Comparison of ENCODE assay signal across 31 mouse cellular contexts in genomic region chr2:44973828-44974227, GRCm38 (mm10). TPM values are rescaled to one million over a fixed set of nuclear protein-coding genes. Genes with fewer than 3 reads are reported as not detected.
A peak's percentile ranks its signal among the peaks of the same experiment; 100 is the strongest.
DNase-seq lines count a peak whose midpoint lies in the region; ATAC-seq and TF ChIP-seq lines count a peak whose summit lies in the region.
"Had no signal": no experiment of that assay in that cellular context is flagged by ENCODE, and none has a peak within 500 bp of the region (broad histone marks: within the 10 kb centered on the region; RNA-seq: fewer than 3 reads in every experiment).

No protein-coding gene starts in this region.

- peak; percentile 36 for DNase-seq in liver
- DNase-seq in liver, postnatal 0 days = no peak
- DNase-seq in c-Kit-positive CD71-positive TER-119-negative erythroid progenitor cells, embryonic 14.5 days (ENCODE audit: low read depth) = peak; percentile 47
- DNase-seq in liver, embryonic 11.5 days (ENCODE audit: low spot score) = no peak
- no peak for DNase-seq in lung, postnatal 10 days
- DNase-seq: adrenal gland, postnatal 25 days; cerebellum, adult 8-10 months; cerebellum, postnatal 25 days; heart, adult 2 months; heart, postnatal 10 days; kidney, adult 11 months; kidney, postnatal 25 days; right cerebral cortex, adult 18-20 months; spleen, adult 18-20 months; thymus, adult 18-20 months; thymus, postnatal 25 days had no signal

- H3K9me3 ChIP-seq in liver, postnatal 0 days (ENCODE audit: low read length) = no peaks in the 10 kb centered on the region
- no peaks in the 10 kb centered on the region for H3K9me3 ChIP-seq in liver, embryonic 11.5 days (ENCODE audit: control insufficient read depth, low read length)
- H3K9me3 ChIP-seq in liver, embryonic 16.5 days (replicated peaks; ENCODE audit: control insufficient read depth, low read length) = no peaks in the 10 kb centered on the region
- no peaks in the 10 kb centered on the region for H3K9me3 ChIP-seq in heart, embryonic 11.5 days (replicated peaks; ENCODE audit: control insufficient read depth, low read length)
- H3K9me3 ChIP-seq: embryonic facial prominence, embryonic 10.5 days; embryonic facial prominence, embryonic 15.5 days; forebrain, embryonic 13.5 days; heart, embryonic 13.5 days; hindbrain, embryonic 15.5 days; midbrain, embryonic 10.5 days; neural tube, embryonic 13.5 days had no signal

- no peak overlapping the region for H3K9ac ChIP-seq in liver, postnatal 0 days (replicated peaks)
- H3K9ac ChIP-seq in liver, embryonic 11.5 days (ENCODE audit: low read depth, low read length) = no peak overlapping the region
- no peak overlapping the region for H3K9ac ChIP-seq in liver, embryonic 16.5 days (ENCODE audit: low read depth, low read length)
- H3K9ac ChIP-seq in heart, embryonic 11.5 days (ENCODE audit: low read depth, low read length) = no peak overlapping the region
- H3K9ac ChIP-seq: embryonic facial prominence, embryonic 15.5 days; forebrain, embryonic 13.5 days; heart, embryonic 13.5 days; hindbrain, embryonic 15.5 days; neural tube, embryonic 13.5 days had no signal

- no peaks in the 10 kb centered on the region for H3K27me3 ChIP-seq in liver, postnatal 0 days (ENCODE audit: insufficient read depth, low read length)
- H3K27me3 ChIP-seq in liver, embryonic 11.5 days (replicated peaks; ENCODE audit: control insufficient read depth, insufficient read depth, low read length) = no peaks in the 10 kb centered on the region
- no peaks in the 10 kb centered on the region for H3K27me3 ChIP-seq in liver, embryonic 16.5 days (ENCODE audit: control insufficient read depth, insufficient read depth, low read depth, low read length)
- no peaks in the 10 kb centered on the region for H3K27me3 ChIP-seq in heart, embryonic 11.5 days (ENCODE audit: control insufficient read depth, insufficient read depth, low read length)
- H3K27me3 ChIP-seq: embryonic facial prominence, embryonic 15.5 days; forebrain, embryonic 13.5 days; heart, embryonic 13.5 days; hindbrain, embryonic 15.5 days; neural tube, embryonic 13.5 days had no signal

- 46% methylated on average over 6 of the region's 6 CpGs for WGBS in liver, postnatal 0 days (ENCODE audit: insufficient replicate concordance)
- WGBS in liver, embryonic 11.5 days = 55% methylated on average over 6 of the region's 6 CpGs
- WGBS in liver, embryonic 16.5 days (ENCODE audit: insufficient replicate concordance) = 27% methylated on average over 6 of the region's 6 CpGs
- WGBS in heart, embryonic 11.5 days (ENCODE audit: insufficient replicate concordance) = 53% methylated on average over 6 of the region's 6 CpGs

- H3K4me3 ChIP-seq in liver, postnatal 0 days (ENCODE audit: low read depth, low read length) = no peak overlapping the region
- H3K4me3 ChIP-seq in liver, embryonic 11.5 days (ENCODE audit: low read depth, low read length) = no peak overlapping the region
- H3K4me3 ChIP-seq in liver, embryonic 16.5 days (ENCODE audit: low read depth, low read length) = no peak overlapping the region
- H3K4me3 ChIP-seq in heart, embryonic 11.5 days (ENCODE audit: low read depth, low read length) = no peak overlapping the region
- H3K4me3 ChIP-seq: embryonic facial prominence, embryonic 10.5 days; embryonic facial prominence, embryonic 15.5 days; forebrain, embryonic 13.5 days; heart, adult 2 months; heart, embryonic 13.5 days; hindbrain, embryonic 15.5 days; midbrain, embryonic 10.5 days; myocyte; neural tube, embryonic 13.5 days had no signal

- no peak for TF ChIP-seq EP300 in liver, postnatal 0 days (IDR thresholded peaks at IDR 0.05; ENCODE audit: low read depth)

- H3K4me2 ChIP-seq in liver, postnatal 0 days (ENCODE audit: low read depth, low read length) = no peak overlapping the region; the same call in 1 of the 2 replicates
- H3K4me2 ChIP-seq in liver, embryonic 11.5 days = peak overlapping the region; percentile 6; the same call in 1 of the 2 replicates
- H3K4me2 ChIP-seq in liver, embryonic 16.5 days (ENCODE audit: low read depth, low read length) = no peak overlapping the region
- no peak overlapping the region for H3K4me2 ChIP-seq in heart, embryonic 11.5 days
- H3K4me2 ChIP-seq: embryonic facial prominence, embryonic 15.5 days; forebrain, embryonic 13.5 days; heart, embryonic 13.5 days; hindbrain, embryonic 15.5 days; neural tube, embryonic 13.5 days had no signal

- H3K27ac ChIP-seq in liver, postnatal 0 days (ENCODE audit: low read depth) = no peak overlapping the region
- H3K27ac ChIP-seq in liver, embryonic 11.5 days (ENCODE audit: low read depth, low read length) = no peak overlapping the region
- H3K27ac ChIP-seq in liver, embryonic 16.5 days (ENCODE audit: low read length) = no peak overlapping the region
- H3K27ac ChIP-seq in heart, embryonic 11.5 days (ENCODE audit: low read depth, low read length) = no peak overlapping the region
- H3K27ac ChIP-seq: embryonic facial prominence, embryonic 10.5 days; embryonic facial prominence, embryonic 15.5 days; forebrain, embryonic 13.5 days; heart, adult 2 months; heart, embryonic 13.5 days; hindbrain, embryonic 15.5 days; macrophage; midbrain, embryonic 10.5 days; neural tube, embryonic 13.5 days; stomach, postnatal 0 days had no signal

- H3K4me1 ChIP-seq in liver, postnatal 0 days (ENCODE audit: insufficient read depth) = peaks cover 4% of the 10 kb centered on the region
- peaks cover 9% of the 10 kb centered on the region for H3K4me1 ChIP-seq in liver, embryonic 11.5 days (replicated peaks; ENCODE audit: control insufficient read depth, insufficient read depth, low read length)
- peaks cover 26% of the 10 kb centered on the region for H3K4me1 ChIP-seq in liver, embryonic 16.5 days (ENCODE audit: control insufficient read depth, low read depth, low read length)
- peaks cover 5% of the 10 kb centered on the region; the same call in 1 of the 2 replicates for H3K4me1 ChIP-seq in heart, embryonic 11.5 days (ENCODE audit: control insufficient read depth, insufficient read depth, low read length)

- TF ChIP-seq CTCF in liver, postnatal 0 days (IDR thresholded peaks at IDR 0.05; ENCODE audit: low read depth) = no peak

- no peak for ATAC-seq in liver, postnatal 0 days
- ATAC-seq in liver, embryonic 11.5 days (replicated peaks; ENCODE audit: low FRiP score) = 0 out of 2 replicates have a peak, but pooled peaks have one; percentile 46
- ATAC-seq in liver, embryonic 16.5 days (ENCODE audit: low read depth) = peak; percentile 54
- ATAC-seq in heart, embryonic 11.5 days (replicated peaks; ENCODE audit: insufficient number of reproducible peaks, low FRiP score, low TSS enrichment) = no peak
- ATAC-seq: CD4-positive, CD25-positive, alpha-beta regulatory T cell, adult 4 months; forebrain, embryonic 13.5 days; inflammation-experienced regulatory T-cells, adult 6 months; lung, postnatal 0 days had no signal

- no peaks in the 10 kb centered on the region for H3K36me3 ChIP-seq in liver, postnatal 0 days (replicated peaks; ENCODE audit: insufficient read depth, low read length)
- no peaks in the 10 kb centered on the region for H3K36me3 ChIP-seq in liver, embryonic 11.5 days (ENCODE audit: control insufficient read depth, insufficient read depth, low read length)
- no peaks in the 10 kb centered on the region for H3K36me3 ChIP-seq in liver, embryonic 16.5 days (ENCODE audit: control insufficient read depth, insufficient read depth)
- H3K36me3 ChIP-seq in heart, embryonic 11.5 days (ENCODE audit: control insufficient read depth, insufficient read depth, low read length) = no peaks in the 10 kb centered on the region
- H3K36me3 ChIP-seq: embryonic facial prominence, embryonic 10.5 days; embryonic facial prominence, embryonic 15.5 days; heart, embryonic 13.5 days; hindbrain, embryonic 15.5 days; midbrain, embryonic 10.5 days; neural tube, embryonic 13.5 days had no signal

RNA-seq across cellular contexts. Expression of gene Gtdc1, which starts 46.4 kb away (rescaled TPM):
- 7.8 and 8.5 TPM in 2 replicates for polyA plus RNA-seq in liver, postnatal 0 days (2015; fragmentation: Nextera tagmentation; extraction: Ambion mirVana)
- 8.1 and 8.5 TPM in 2 replicates for polyA plus RNA-seq in liver, embryonic 11.5 days (2014; fragmentation: Nextera tagmentation; extraction: Ambion mirVana)
- polyA plus RNA-seq in liver, embryonic 16.5 days (2015; fragmentation: Nextera tagmentation; extraction: Ambion mirVana) = 2.9 and 4.1 TPM in 2 replicates
- 9.8 TPM in 2 replicates for polyA plus RNA-seq in heart, embryonic 11.5 days (2014; fragmentation: Nextera tagmentation; extraction: Ambion mirVana)

Comparison
In these comparisons a context has a peak if more than half of its experiments do, and no peak if none do; other contexts are left out.
1. DNase-seq: peak in liver (single experiment) and c-Kit-positive CD71-positive TER-119-negative erythroid progenitor cells, embryonic 14.5 days (single experiment); none in liver, postnatal 0 days (single experiment), liver, embryonic 11.5 days (single experiment) and lung, postnatal 10 days (single experiment).
2. ATAC-seq: peak in liver, embryonic 11.5 days (single experiment) and liver, embryonic 16.5 days (single experiment); none in liver, postnatal 0 days (single experiment) and heart, embryonic 11.5 days (single experiment).